Mouse (Mus musculus): ENCODE data around the gene Phlda1. TPM values are rescaled to one million over a fixed set of nuclear protein-coding genes. Genes with fewer than 3 reads are reported as not detected.
A peak's percentile ranks its signal among the peaks of the same experiment; 100 is the strongest.
"Not testable (repeated sequence)": the region's sequence is repeated elsewhere in the genome, so short reads cannot be mapped to it uniquely, and the experiment has no call there.

Phlda1 gene
- polyA plus RNA-seq, 1 experiment from 2014 or later, result 37.4 TPM

DNA sequence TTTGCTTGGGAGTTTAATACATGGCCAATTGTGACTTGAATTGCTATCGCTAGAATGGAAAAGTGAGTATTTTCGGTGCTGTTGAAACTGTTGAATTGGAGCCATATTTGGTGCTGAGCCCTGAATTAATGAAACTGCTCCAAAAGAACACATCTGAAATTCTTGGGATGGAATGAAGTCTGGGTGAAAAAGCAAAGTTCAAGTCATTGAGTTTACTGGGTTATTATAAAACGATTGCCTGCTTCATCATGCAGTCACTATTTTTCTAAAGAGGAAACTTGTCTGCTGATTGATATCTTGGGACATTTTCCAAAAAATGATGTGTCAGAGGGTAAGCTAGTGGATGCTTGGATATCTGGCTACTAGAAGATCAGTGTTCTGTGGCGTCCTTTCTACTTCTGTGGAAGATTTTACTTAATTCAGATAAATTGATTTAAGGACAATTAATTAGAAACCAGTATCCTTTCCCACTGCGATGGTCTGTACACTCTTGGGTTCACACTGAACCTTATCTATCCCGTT is 29.0 kb upstream of the Phlda1 start:
- Histone ChIP-seq H3K4me2 (replicated peaks) (no peak overlapping the region), H3K9me3 (no peaks in the 10 kb centered on the region), H3K36me3 (peaks cover 16% of the 10 kb centered on the region), H3K27ac (no peak overlapping the region), H3K4me1 (peaks cover 28% of the 10 kb centered on the region), H3K27me3 (no peaks in the 10 kb centered on the region), H3K4me3 (no peak overlapping the region), H3K9ac (no peak overlapping the region)
- no peak for ATAC-seq (ENCODE audit: insufficient number of reproducible peaks, insufficient read depth, low FRiP score, low TSS enrichment)
- WGBS, result 85% methylated on average over 6 of the region's 6 CpGs

DNA sequence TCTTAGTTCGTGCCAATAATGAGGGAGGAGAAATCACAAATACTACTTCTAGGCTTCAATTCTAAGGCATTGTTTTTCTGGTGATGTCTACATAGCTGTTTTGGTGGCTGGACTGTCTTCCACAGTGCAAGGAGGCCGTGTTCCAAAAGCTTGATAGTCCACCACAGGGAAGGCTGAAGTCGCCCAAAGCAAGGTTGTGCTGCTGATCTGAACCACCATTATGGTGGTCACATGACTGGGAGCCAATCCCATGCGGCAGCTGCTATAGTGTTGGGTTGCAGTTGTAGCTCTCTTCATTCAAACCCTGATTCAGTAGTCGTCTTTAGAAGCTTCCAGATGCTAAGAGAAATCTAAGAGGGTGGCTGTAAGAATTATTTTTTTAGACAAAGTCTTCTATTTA is 26.5 kb upstream of the Phlda1 start:
- 76% methylated on average over 5 of the region's 5 CpGs for WGBS

DNA sequence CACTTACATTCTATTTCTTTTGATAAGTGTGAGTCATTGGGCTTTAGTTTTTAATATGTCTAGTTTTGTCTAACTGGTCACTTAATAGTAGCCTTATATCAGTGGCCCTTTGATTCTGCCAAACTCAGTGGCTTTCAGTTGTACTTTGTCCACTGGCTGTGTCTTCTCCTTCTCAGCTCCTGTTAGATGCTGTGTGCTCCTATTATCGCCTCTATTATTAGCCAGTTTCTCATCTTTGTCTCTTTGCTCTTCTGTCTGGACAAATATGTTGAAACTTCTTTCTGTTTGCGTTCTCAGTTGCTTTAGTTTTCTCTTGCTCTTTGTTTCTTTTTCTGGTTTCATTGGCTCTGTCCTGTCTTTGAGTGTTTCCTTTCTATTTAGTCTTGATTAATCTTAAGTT is 23.4 kb upstream of the Phlda1 start:
- 96% methylated on average over 2 of the region's 2 CpGs for WGBS
- no peak overlapping the region for H3K4me3 ChIP-seq
- H3K4me1 ChIP-seq, result peaks cover 11% of the 10 kb centered on the region
- peaks cover 58% of the 10 kb centered on the region for H3K36me3 ChIP-seq
- H3K27ac ChIP-seq, result no peak overlapping the region
- no peaks in the 10 kb centered on the region for H3K27me3 ChIP-seq
- no peak overlapping the region for H3K9ac ChIP-seq
- ATAC-seq (ENCODE audit: insufficient number of reproducible peaks, insufficient read depth, low FRiP score, low TSS enrichment), result no peak
- no peaks in the 10 kb centered on the region for H3K9me3 ChIP-seq
- H3K4me2 ChIP-seq (replicated peaks), result no peak overlapping the region

More for the DNA sequence above, 26.5 kb upstream of the Phlda1 start:
- Histone ChIP-seq H3K4me1 (peaks cover 23% of the 10 kb centered on the region), H3K36me3 (peaks cover 32% of the 10 kb centered on the region), H3K27ac (no peak overlapping the region), H3K4me3 (no peak overlapping the region), H3K9me3 (no peaks in the 10 kb centered on the region), H3K9ac (no peak overlapping the region), H3K27me3 (no peaks in the 10 kb centered on the region), H3K4me2 (replicated peaks) (no peak overlapping the region)
- ATAC-seq (ENCODE audit: insufficient number of reproducible peaks, insufficient read depth, low FRiP score, low TSS enrichment), result no peak

GRCm38 (mm10) chr10:111484079-111484478 is 22.0 kb upstream of the Phlda1 start:
- Histone ChIP-seq H3K4me3 (no peak overlapping the region), H3K27me3 (no peaks in the 10 kb centered on the region), H3K36me3 (peaks cover 69% of the 10 kb centered on the region), H3K4me1 (peaks cover 11% of the 10 kb centered on the region), H3K9ac (no peak overlapping the region), H3K4me2 (replicated peaks) (no peak overlapping the region), H3K9me3 (no peaks in the 10 kb centered on the region), H3K27ac (no peak overlapping the region)
- no peak for ATAC-seq (ENCODE audit: insufficient number of reproducible peaks, insufficient read depth, low FRiP score, low TSS enrichment)
- 85% methylated on average over 5 of the region's 5 CpGs for WGBS

GRCm38 (mm10) chr10:111488793-111489192 is 17.3 kb upstream of the Phlda1 start:
- no peaks in the 10 kb centered on the region for H3K27me3 ChIP-seq
- no peaks in the 10 kb centered on the region for H3K4me1 ChIP-seq
- 89% methylated on average over 2 of the region's 2 CpGs for WGBS
- no peak for ATAC-seq (ENCODE audit: insufficient number of reproducible peaks, insufficient read depth, low FRiP score, low TSS enrichment)
- peaks cover 73% of the 10 kb centered on the region for H3K36me3 ChIP-seq
- no peak overlapping the region for H3K27ac ChIP-seq
- H3K9me3 ChIP-seq, result no peaks in the 10 kb centered on the region
- no peak overlapping the region for H3K9ac ChIP-seq
- H3K4me2 ChIP-seq (replicated peaks), result no peak overlapping the region
- no peak overlapping the region for H3K4me3 ChIP-seq

DNA sequence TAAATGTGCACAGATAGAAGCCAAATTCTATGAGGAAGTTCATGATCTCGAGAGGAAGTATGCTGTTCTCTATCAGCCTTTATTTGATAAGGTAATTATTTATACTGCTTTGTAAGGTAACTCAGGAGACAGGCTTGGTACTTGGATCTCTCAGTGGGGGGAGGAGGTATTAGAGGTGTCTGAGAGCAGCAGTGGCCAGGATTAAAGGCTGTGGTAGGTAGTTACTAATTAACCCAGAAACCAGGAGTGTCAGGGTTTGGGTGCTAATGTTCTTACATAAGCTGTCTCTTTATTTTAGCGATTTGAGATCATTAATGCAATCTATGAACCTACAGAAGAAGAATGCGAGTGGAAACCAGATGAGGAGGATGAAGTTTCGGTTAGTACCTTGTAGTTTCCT is 16.0 kb upstream of the Phlda1 start:
- peaks cover 69% of the 10 kb centered on the region for H3K36me3 ChIP-seq
- H3K4me2 ChIP-seq (replicated peaks); H3K4me3 ChIP-seq; H3K27ac ChIP-seq; H3K4me1 ChIP-seq; H3K9me3 ChIP-seq; H3K27me3 ChIP-seq; ATAC-seq (ENCODE audit: insufficient number of reproducible peaks, insufficient read depth, low FRiP score, low TSS enrichment); H3K9ac ChIP-seq: not testable (repeated sequence)
- WGBS, result 89% methylated on average over 4 of the region's 4 CpGs

- Histone ChIP-seq H3K9ac (no peak overlapping the region), H3K4me2 (replicated peaks) (no peak overlapping the region), H3K36me3 (peaks cover 53% of the 10 kb centered on the region), H3K27me3 (no peaks in the 10 kb centered on the region), H3K27ac (no peak overlapping the region), H3K4me3 (no peak overlapping the region), H3K9me3 (no peaks in the 10 kb centered on the region), H3K4me1 (no peaks in the 10 kb centered on the region)
- 92% methylated on average over 7 of the region's 7 CpGs for WGBS
- ATAC-seq (ENCODE audit: insufficient number of reproducible peaks, insufficient read depth, low FRiP score, low TSS enrichment), result no peak
Measured at GRCm38 (mm10) chr10:111495888-111496287, 10.2 kb upstream of the Phlda1 start.

DNA sequence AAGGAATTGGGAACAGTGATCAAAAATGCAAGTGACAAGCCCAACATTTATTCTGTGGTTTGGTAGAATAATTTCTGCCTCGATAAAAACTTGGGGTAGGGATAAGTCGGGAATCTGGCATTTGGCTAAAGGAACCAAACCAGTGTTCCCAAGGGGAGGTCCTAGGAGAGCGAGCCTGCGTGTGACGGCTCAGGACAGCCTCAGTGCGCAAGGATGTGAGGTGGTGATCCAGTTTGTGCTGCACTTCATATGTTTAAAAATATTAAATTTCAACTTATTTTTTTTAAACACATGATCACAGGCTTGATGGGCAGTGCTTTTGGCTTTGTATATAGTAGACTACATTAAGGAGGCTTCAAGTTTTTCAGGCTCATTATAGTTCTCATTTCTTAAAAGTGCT is 6.2 kb upstream of the Phlda1 start:
- Histone ChIP-seq H3K4me3 (no peak overlapping the region), H3K9me3 (no peaks in the 10 kb centered on the region), H3K27me3 (no peaks in the 10 kb centered on the region), H3K4me1 (peaks cover 6% of the 10 kb centered on the region; the same call in 1 of the 2 replicates), H3K9ac (no peak overlapping the region), H3K27ac (no peak overlapping the region), H3K4me2 (replicated peaks) (no peak overlapping the region), H3K36me3 (peaks cover 26% of the 10 kb centered on the region)
- WGBS, result 62% methylated on average over 6 of the region's 6 CpGs
- ATAC-seq (ENCODE audit: insufficient number of reproducible peaks, insufficient read depth, low FRiP score, low TSS enrichment), result no peak

- Histone ChIP-seq H3K27ac (no peak overlapping the region), H3K36me3 (peaks cover 6% of the 10 kb centered on the region), H3K4me1 (peaks cover 10% of the 10 kb centered on the region; the same call in 1 of the 2 replicates)
Measured at GRCm38 (mm10) chr10:111503071-111503470, 3.0 kb upstream of the Phlda1 start.

GRCm38 (mm10) chr10:111503716-111504115 is 2.4 kb upstream of the Phlda1 start:
- H3K9ac ChIP-seq, result no peak overlapping the region
- peaks cover 11% of the 10 kb centered on the region for H3K4me1 ChIP-seq
- H3K36me3 ChIP-seq, result no peaks in the 10 kb centered on the region
- ATAC-seq (ENCODE audit: insufficient number of reproducible peaks, insufficient read depth, low FRiP score, low TSS enrichment), result no peak
- H3K27me3 ChIP-seq, result no peaks in the 10 kb centered on the region
- no peaks in the 10 kb centered on the region for H3K9me3 ChIP-seq
- no peak overlapping the region for H3K4me2 ChIP-seq (replicated peaks)
- H3K4me3 ChIP-seq, result no peak overlapping the region
- WGBS, result 28% methylated on average over 10 of the region's 10 CpGs
- H3K27ac ChIP-seq, result no peak overlapping the region

More at GRCm38 (mm10) chr10:111503071-111503470, 3.0 kb upstream of the Phlda1 start:
- Histone ChIP-seq H3K4me2 (replicated peaks) (no peak overlapping the region), H3K27me3 (no peaks in the 10 kb centered on the region), H3K9me3 (no peaks in the 10 kb centered on the region), H3K4me3 (no peak overlapping the region), H3K9ac (no peak overlapping the region)
- WGBS, result 1% methylated on average over 3 of the region's 3 CpGs
- ATAC-seq (ENCODE audit: insufficient number of reproducible peaks, insufficient read depth, low FRiP score, low TSS enrichment), result no peak

GRCm38 (mm10) chr10:111504606-111505005 is 1.5 kb upstream of the Phlda1 start:
- Histone ChIP-seq H3K9ac (no peak overlapping the region), H3K27me3 (no peaks in the 10 kb centered on the region), H3K9me3 (no peaks in the 10 kb centered on the region), H3K4me1 (peaks cover 20% of the 10 kb centered on the region), H3K27ac (no peak overlapping the region), H3K36me3 (no peaks in the 10 kb centered on the region), H3K4me2 (replicated peaks) (no peak overlapping the region), H3K4me3 (no peak overlapping the region)
- 71% methylated on average over 1 of the region's 1 CpGs for WGBS
- no peak for ATAC-seq (ENCODE audit: insufficient number of reproducible peaks, insufficient read depth, low FRiP score, low TSS enrichment)

DNA sequence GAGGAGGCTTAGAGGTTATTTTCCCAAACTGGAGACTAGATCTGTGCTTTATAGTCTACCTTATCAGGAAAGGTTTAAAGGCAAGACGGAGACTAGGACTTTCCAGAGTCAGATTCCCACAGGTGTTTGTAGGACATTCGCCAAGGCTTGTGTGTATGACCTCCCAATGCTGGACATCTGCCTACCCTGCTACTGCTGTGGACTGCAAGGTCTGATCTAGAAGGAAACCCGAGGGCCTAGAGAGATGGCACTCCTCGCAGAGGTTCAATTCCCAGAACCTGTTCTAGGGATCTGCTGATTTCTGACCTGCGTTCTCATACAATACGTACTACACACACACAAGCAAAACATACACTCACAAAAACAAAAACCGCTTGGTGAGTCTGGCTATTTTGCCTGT is 680 bp upstream of the Phlda1 start:
- no peaks in the 10 kb centered on the region for H3K9me3 ChIP-seq
- peaks cover 20% of the 10 kb centered on the region for H3K4me1 ChIP-seq
- peak overlapping the region; percentile 77 for H3K4me2 ChIP-seq (replicated peaks)
- WGBS, result 48% methylated on average over 7 of the region's 7 CpGs
- no peak overlapping the region for H3K9ac ChIP-seq
- ATAC-seq (ENCODE audit: insufficient number of reproducible peaks, insufficient read depth, low FRiP score, low TSS enrichment), result no peak
- no peak overlapping the region for H3K27ac ChIP-seq
- no peak overlapping the region for H3K4me3 ChIP-seq
- H3K36me3 ChIP-seq, result no peaks in the 10 kb centered on the region
- H3K27me3 ChIP-seq, result no peaks in the 10 kb centered on the region
